Mouse (Mus musculus) embryonic stem cell, embryonic (primary cell): ENCODE measurements at regions not wholly inside any gene's neighbourhood (a gene's known extent, or its start where the extent isn't known, plus 50 kb on each side); places are given as distances from the start of the nearest gene placed in this dataset.
"Not testable (repeated sequence)": the region's sequence is repeated elsewhere in the genome, so short reads cannot be mapped to it uniquely, and the experiment has no call there.

Source experiments
- CTCF ChIA-PET, 4 experiments: fragments of 300-600 bp in 2 of 4; fragments of 350-600 bp in 2 of 4; sonication (Branson Sonifier 250); formaldehyde crosslinking; loops; one replicate each; lab custom pipeline; 2022; ENCODE audit warnings: inconsistent platforms in 2 of 4; lab: Charles Lee
- POLR2A ChIA-PET, 4 experiments: fragments of 300-600 bp in 2 of 4; fragments of 350-600 bp in 2 of 4; sonication (Branson Sonifier 250); formaldehyde crosslinking; loops; one replicate each; lab custom pipeline; 2022; ENCODE audit warnings: antibody characterized with exemption in 4 of 4, inconsistent platforms in 1 of 4; lab: Charles Lee

DNA sequence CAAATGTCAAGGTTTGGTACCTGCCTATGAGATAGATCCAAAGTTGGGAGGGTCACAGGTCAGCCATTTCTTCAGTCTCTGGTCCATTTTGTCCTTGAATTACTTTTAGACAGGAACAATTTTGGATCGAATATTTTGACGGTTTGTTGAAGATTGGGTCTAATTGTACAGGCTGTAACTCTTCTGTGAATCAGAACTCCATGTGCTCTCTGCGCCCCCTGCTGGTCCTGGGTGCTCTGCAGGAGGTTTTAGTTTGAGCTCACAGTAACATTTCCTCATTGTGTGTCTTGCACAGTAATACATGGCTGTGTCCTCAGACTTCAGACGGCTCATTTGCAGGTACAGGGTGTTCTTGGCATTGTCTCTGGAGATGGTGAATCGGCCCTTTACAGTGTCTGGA, 158.1 kb downstream of the Adam6a start:
- POLR2A ChIA-PET = not testable (repeated sequence)
- CTCF ChIA-PET = interaction anchor here in 2 of 4 experiments (0.7 to 1.3 kb wide), 3 partner anchors 88 to 480 kb away, joined by 3 to 6 read pairs (median 6); no protein-coding TSS in a partner anchor

DNA sequence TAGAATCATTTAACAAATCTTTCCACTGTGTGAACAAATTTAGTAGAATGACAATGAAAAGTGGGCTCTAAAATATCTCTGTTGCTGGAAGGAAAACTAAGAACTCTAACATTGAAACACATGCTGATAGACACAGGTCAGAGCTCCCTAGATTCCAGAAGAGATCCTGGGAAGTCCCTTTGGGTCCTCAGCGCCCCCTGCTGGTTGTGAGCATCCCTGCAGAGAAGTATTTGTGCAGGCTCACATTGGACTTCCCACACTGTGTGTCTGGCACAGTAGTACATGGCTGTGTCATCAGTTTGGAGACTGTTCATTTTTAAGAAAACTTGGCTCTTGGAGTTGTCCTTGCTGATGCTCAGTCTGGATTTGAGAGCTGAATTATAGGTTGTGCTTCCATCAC, 172.7 kb downstream of the Adam6a start:
- CTCF ChIA-PET = interaction anchor here (0.6 to 1.6 kb wide), 16 partner anchors 11 to 500 kb away, joined by 3 to 5 read pairs (median 3); no protein-coding TSS in a partner anchor
- POLR2A ChIA-PET = interaction anchor here in 1 of 4 experiments (0.6 kb wide), 1 partner anchor 181 kb away, joined by 3 read pairs; no protein-coding TSS in a partner anchor

GRCm38 (mm10) chr12:113735847-113736246, 192.1 kb downstream of the Adam6a start:
- ChIA-PET POLR2A (no interaction called here), CTCF (interaction anchor here (0.6 to 1.5 kb wide), 17 partner anchors 8 to 518 kb away, joined by 3 to 18 read pairs (median 4); no protein-coding TSS in a partner anchor)

DNA sequence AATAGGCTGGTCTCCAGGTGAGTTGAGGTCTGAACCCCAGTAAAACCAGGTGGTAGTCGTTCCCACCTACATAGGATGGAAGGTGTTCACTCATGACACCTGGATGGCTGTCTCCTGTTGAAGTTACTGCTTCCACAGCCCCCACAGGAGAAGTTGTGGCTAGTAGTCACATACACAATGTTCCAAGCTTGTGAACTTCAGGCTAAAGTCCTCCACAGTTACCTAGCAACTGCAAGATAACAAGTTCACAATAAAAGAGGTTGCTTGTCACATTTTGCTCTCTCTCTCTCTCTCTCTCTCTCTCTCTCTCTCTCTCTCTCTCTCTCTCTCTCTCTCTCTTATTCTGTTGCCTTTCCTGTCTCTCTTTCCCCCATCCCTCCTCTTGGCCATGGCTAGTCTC, 202.6 kb downstream of the Adam6a start:
- CTCF ChIA-PET = interaction anchor here in 2 of 4 experiments (0.6 to 1.3 kb wide), 2 partner anchors 10 to 27 kb away, joined by 3 to 4 read pairs; no protein-coding TSS in a partner anchor
- POLR2A ChIA-PET = no interaction called here

DNA sequence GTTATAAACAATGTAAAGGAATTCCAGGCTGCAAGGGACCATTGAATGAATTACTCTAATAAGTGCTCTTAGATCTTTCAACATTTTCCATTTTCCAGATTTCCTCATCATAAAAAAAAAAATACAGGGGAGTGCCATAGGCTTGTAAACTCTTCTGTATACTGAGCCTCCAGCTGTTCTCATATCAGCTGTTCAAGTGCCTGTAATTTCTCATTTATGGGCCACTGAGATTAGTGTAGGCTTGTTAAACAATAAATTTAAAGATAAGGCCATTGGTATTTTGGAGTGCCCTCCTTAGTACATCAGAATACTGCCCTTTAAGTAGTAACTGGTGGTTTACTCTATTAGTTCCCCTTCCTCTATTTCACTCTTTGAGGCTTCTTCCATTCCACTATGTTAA, 204.3 kb downstream of the Adam6a start:
- ChIA-PET POLR2A (no interaction called here), CTCF (no interaction called here)

DNA sequence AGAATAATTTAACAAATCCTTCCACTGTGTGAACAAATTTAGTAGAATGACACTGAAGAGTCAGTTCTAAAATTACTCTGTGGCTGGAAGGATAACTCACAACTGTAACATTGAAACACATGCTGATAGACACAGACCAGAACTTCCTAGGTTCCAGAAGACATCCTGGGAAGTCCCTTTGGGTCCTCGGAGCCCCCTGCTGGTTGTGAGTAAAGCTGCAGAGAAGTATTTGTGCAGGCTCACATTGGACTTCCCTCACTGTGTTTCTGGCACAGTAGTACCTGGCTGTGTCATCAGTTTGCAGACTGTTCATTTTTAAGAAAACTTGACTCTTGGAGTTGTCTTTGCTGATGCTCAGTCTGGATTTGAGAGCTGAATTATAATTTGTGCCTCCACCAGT, 225.9 kb downstream of the Adam6a start:
- POLR2A ChIA-PET = no interaction called here
- CTCF ChIA-PET = interaction anchor here in 1 of 4 experiments (1.4 kb wide), 1 partner anchor 282 kb away, joined by 4 read pairs; no protein-coding TSS in a partner anchor

DNA sequence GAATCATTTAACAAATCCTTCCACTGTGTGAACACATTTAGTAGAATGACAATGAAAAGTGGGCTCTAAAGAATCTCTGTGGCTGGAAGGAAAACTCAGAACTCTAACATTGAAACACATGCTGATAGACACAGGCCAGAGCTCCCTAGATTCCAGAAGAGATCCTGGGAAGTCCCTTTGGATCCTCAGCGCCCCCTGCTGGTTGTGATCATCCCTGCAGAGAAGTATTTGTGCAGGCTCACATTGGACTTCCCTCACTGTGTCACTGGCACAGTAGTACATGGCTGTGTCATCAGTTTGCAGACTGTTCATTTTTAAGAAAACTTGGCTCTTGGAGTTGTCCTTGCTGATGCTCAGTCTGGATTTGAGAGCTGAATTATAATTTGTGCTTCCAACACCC, 252.2 kb downstream of the Adam6a start:
- CTCF ChIA-PET = interaction anchor here in 3 of 4 experiments (0.7 to 1.9 kb wide), 6 partner anchors 10 to 308 kb away, joined by 3 to 6 read pairs (median 4); no protein-coding TSS in a partner anchor
- POLR2A ChIA-PET = not testable (repeated sequence)

GRCm38 (mm10) chr12:113826377-113826776, 282.7 kb downstream of the Adam6a start:
- ChIA-PET CTCF (interaction anchor here in 1 of 4 experiments (0.6 kb wide), 1 partner anchor 380 kb away, joined by 5 read pairs; no protein-coding TSS in a partner anchor), POLR2A (no interaction called here)

GRCm38 (mm10) chr12:113858893-113859292, 315.2 kb downstream of the Adam6a start:
- ChIA-PET CTCF (interaction anchor here (0.6 to 1.6 kb wide), 19 partner anchors 25 to 642 kb away, joined by 3 to 15 read pairs (median 4); no protein-coding TSS in a partner anchor), POLR2A (interaction anchor here in 1 of 4 experiments (0.6 kb wide), 1 partner anchor 595 kb away, joined by 3 read pairs; no protein-coding TSS in a partner anchor)

DNA sequence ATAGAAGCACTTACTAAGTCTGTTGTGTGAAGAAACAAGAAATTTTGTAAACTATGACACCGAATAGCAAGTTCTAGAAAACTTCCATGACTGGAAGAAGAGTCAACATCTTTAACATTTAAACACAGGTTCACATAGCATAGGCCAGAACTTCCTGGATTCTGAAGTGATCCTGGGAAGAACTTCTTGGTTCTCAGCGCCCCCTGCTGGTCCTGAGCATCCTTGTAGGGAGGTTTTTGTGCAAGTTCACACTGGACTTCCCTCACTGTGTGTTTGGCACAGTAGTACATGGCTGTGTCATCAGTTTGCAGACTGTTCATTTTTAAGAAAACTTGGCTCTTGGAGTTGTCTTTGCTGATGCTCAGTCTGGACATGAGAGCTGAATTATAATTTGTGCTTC, 335.1 kb downstream of the Adam6a start:
- POLR2A ChIA-PET = no interaction called here
- CTCF ChIA-PET = no interaction called here

DNA sequence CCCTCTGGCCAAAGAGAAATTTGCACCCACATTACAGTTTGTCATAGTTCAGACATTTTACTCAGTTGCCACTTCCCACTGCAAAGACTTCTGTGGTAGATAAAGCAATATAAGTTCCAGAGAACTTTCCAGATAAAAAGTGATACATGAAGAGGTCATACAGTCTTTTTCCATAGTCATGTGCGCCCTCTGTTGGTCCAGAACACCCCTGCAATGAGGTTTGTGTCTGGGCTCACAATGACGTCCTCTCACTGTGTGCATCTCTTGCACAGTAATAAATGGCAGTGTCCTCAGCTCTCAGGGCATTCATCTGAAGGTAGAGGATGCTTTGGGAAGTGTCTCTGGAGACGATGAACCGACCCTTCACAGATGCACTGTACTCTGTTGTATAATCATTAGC, 352.4 kb downstream of the Adam6a start:
- ChIA-PET POLR2A (no interaction called here), CTCF (interaction anchor here (0.6 to 1.9 kb wide), 6 partner anchors 9 to 474 kb away, joined by 3 to 4 read pairs (median 3); no protein-coding TSS in a partner anchor)

DNA sequence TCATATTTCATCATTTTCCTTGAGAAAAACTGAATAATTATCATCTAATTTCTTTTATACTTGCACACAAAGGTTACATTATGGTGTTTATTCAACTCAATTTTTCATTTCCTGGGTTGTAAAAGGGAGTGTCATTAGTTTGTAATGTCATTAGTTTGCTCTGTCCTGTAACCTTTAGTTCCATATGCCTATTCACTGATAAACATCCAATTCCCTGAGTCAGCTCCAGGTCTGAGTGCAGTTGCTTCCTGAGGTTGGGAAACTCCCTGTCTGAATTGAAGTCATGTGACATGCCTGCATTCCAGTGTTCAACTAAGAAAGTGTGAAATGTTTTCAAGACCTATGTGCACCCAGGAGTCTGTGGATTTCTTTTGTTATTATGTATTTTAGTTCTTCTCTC, 362.8 kb downstream of the Adam6a start:
- ChIA-PET CTCF (no interaction called here), POLR2A (no interaction called here)

DNA sequence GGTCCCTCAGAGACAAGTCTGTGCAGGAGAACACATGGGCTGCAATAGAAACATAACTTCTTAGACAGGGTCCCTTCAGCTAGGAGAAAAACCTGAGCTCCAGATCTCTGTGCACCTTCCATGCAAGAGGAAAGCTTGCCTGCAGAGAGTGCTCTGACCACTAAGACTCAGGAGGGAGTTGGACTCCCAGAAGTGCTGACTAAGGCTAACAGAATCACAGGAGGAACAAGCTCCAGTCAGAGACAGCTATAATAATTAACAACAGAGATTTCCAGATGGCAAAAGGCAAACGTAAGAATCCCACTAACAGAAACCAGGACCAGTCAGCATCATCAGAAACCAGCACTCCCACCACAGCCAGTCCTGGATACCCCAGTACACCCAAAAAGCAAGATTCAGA, 364.0 kb downstream of the Adam6a start:
- ChIA-PET CTCF (no interaction called here), POLR2A (no interaction called here)

DNA sequence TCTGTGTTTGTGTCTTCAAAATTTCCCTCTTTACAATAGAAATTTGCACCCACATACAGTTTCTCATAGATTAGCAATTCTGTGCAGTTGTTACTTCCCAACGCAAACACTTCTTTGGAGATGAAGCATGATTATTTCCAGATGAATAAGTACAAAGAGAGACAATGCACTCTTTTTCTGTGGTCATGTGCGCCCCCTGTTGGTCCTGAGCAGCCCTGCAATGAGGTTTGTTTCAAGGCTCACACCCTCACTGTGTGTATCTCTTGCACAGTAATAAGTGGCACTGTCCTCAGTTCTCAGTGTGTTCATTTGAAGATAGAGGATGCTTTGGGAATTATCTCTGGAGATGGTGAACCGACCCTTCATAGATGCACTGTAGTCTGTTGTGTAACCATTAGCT, 368.1 kb downstream of the Adam6a start:
- ChIA-PET CTCF (no interaction called here), POLR2A (no interaction called here)

- ChIA-PET CTCF (interaction anchor here in 2 of 4 experiments (0.6 to 0.7 kb wide), 2 partner anchors 16 to 115 kb away, joined by 4 to 5 read pairs; no protein-coding TSS in a partner anchor), POLR2A (interaction anchor here in 2 of 4 experiments (0.6 to 1.1 kb wide), 3 partner anchors 68 to 96 kb away, joined by 3 read pairs; no protein-coding TSS in a partner anchor)
These were observed 397.0 kb downstream of the Adam6a start for GRCm38 (mm10) chr12:113940721-113941120.

- POLR2A ChIA-PET, CTCF ChIA-PET: not testable (repeated sequence)
These were observed 400.1 kb downstream of the Adam6a start for GRCm38 (mm10) chr12:113943661-113944327.

GRCm38 (mm10) chr12:113945786-113946185, 402.1 kb downstream of the Adam6a start:
- CTCF ChIA-PET = not testable (repeated sequence)
- POLR2A ChIA-PET = interaction anchor here in 1 of 4 experiments (0.6 kb wide), 1 partner anchor 1311 kb away, joined by 3 read pairs; no protein-coding TSS in a partner anchor

GRCm38 (mm10) chr12:113948017-113948416, 404.3 kb downstream of the Adam6a start:
- CTCF ChIA-PET = interaction anchor here in 1 of 4 experiments (1.1 kb wide), 1 partner anchor 64 kb away, joined by 13 read pairs; no protein-coding TSS in a partner anchor
- POLR2A ChIA-PET = interaction anchor here in 1 of 4 experiments (1.2 kb wide), 1 partner anchor 65 kb away, joined by 3 read pairs; no protein-coding TSS in a partner anchor

- ChIA-PET CTCF (no interaction called here), POLR2A (no interaction called here)
These were observed 430.6 kb downstream of the Adam6a start for GRCm38 (mm10) chr12:113974271-113974670.

DNA sequence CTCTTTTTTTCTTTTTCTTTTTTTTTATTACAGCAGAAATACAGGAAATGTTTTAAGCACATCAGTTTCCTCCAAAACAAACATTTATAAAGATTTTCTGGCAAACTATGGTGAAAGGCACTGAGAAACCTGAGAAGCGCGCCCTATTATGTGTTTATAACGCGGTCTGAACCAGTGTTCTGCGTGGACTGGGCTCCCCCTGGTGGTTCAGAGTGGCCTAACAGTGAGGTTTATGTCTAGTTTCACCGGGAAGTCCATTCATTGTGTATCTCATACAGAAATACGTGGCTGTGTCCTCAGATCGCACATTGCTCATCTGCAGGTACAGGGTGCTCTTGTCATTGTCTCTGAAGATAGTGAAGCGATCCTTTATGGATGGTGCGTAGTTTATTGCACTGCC, 437.9 kb downstream of the Adam6a start:
- CTCF ChIA-PET = interaction anchor here in 2 of 4 experiments (0.7 to 1.1 kb wide), 2 partner anchors 66 to 494 kb away, joined by 4 to 5 read pairs; no protein-coding TSS in a partner anchor
- POLR2A ChIA-PET = not testable (repeated sequence)
